Mouse (Mus musculus) MEL (cell line): ENCODE results near the gene Kcnn1. TPM values are rescaled to one million over a fixed set of nuclear protein-coding genes. Genes with fewer than 3 reads are reported as not detected.

Experiments used
- DNase-seq: peaks from one replicate; pipeline ENCODE4 v3.0.0; 2011; ENCODE audit warnings: low read depth, low spot score
- H3K27ac ChIP-seq: 2 replicates; pipeline ENCODE4 v1.5.1; 2012; ENCODE audit warnings: low read depth, mild to moderate bottlenecking, control low read depth, low read length, moderate library complexity; ENCODE audit not compliant: control insufficient read depth
- H3K27me3 ChIP-seq, 2 experiments: fragments of 150-350 bp in 1 of 2; sonication (generic) in 1 of 2; 2 replicates each; pipeline ENCODE4 v1.6.1; 2012; ENCODE audit warnings: low read length in 2 of 2, mild to moderate bottlenecking in 2 of 2, improper control_type of control experiment in 1 of 2, moderate library complexity in 1 of 2; ENCODE audit not compliant: insufficient read depth in 2 of 2, control insufficient read depth in 1 of 2
- H3K36me3 ChIP-seq, 2 experiments: 2 replicates each; pipeline ENCODE4 v1.6.1; 2012 to 2014; ENCODE audit warnings: low read length in 2 of 2, improper control_type of control experiment in 1 of 2, inconsistent platforms in 1 of 2, mild to moderate bottlenecking in 1 of 2; ENCODE audit not compliant: insufficient read depth in 2 of 2, control insufficient read depth in 1 of 2
- H3K4me1 ChIP-seq, 2 experiments: fragments of 150-350 bp in 1 of 2; sonication (generic) in 1 of 2; 2 replicates each; pipeline ENCODE4 v1.6.1; 2012; ENCODE audit warnings: low read length in 2 of 2, improper control_type of control experiment in 1 of 2, mild to moderate bottlenecking in 1 of 2; ENCODE audit not compliant: insufficient read depth in 2 of 2, control insufficient read depth in 1 of 2
- H3K4me3 ChIP-seq, 2 experiments: fragments of 150-350 bp in 1 of 2; sonication (generic) in 1 of 2; 2 replicates each; pipeline ENCODE4 v1.5.1; 2012; ENCODE audit warnings: low read depth in 2 of 2, low read length in 2 of 2, mild to moderate bottlenecking in 2 of 2, moderate library complexity in 2 of 2, control low read depth in 1 of 2, improper control_type of control experiment in 1 of 2; ENCODE audit not compliant: control insufficient read depth in 1 of 2, insufficient read depth in 1 of 2
- H3K79me2 ChIP-seq: 2 replicates; pipeline ENCODE4 v1.6.1; 2012; ENCODE audit warnings: mild to moderate bottlenecking, low read length, moderate library complexity; ENCODE audit not compliant: control insufficient read depth, poor library complexity, insufficient read depth
- H3K9ac ChIP-seq: 2 replicates; pipeline ENCODE4 v1.6.1; 2012; ENCODE audit warnings: low read depth, mild to moderate bottlenecking, control low read depth, low read length, moderate library complexity; ENCODE audit not compliant: control insufficient read depth, poor library complexity, severe bottlenecking
- H3K9me3 ChIP-seq: fragments of 150-350 bp; sonication (generic); replicated peaks from 2 replicates; pipeline ENCODE4 v1.6.1; 2012; ENCODE audit warnings: mild to moderate bottlenecking, low read length, improper control_type of control experiment, moderate library complexity; ENCODE audit not compliant: insufficient read depth
- CHD1 ChIP-seq: IDR thresholded peaks from 2 replicates; pipeline ENCODE4 v1.6.1; 2012; ENCODE audit warnings: low read depth, mild to moderate bottlenecking, inconsistent platforms, low read length, improper control_type of control experiment
- CTCF ChIP-seq, 3 experiments: IDR thresholded peaks in 2 of 3; conservative IDR thresholded peaks in 1 of 3; 2 replicates each; pipeline ENCODE4 v1.5.1; 2011 to 2012; ENCODE audit warnings: low read length in 3 of 3, low read depth in 2 of 3, mild to moderate bottlenecking in 2 of 3, improper control_type of control experiment in 1 of 3, inconsistent platforms in 1 of 3, mixed read lengths in 1 of 3, moderate library complexity in 1 of 3; ENCODE audit not compliant: control insufficient read depth in 1 of 3, insufficient read depth in 1 of 3, poor library complexity in 1 of 3, severe bottlenecking in 1 of 3
- GABPA ChIP-seq: IDR thresholded peaks from 2 replicates; pipeline ENCODE4 v1.6.1; 2012; ENCODE audit warnings: low read depth, mild to moderate bottlenecking, inconsistent platforms, low read length, improper control_type of control experiment, moderate library complexity
- HCFC1 ChIP-seq: IDR thresholded peaks from 2 replicates; pipeline ENCODE4 v1.6.1; 2012; ENCODE audit warnings: low read depth, mild to moderate bottlenecking, inconsistent platforms, low read length, improper control_type of control experiment, moderate library complexity
- JUND ChIP-seq: IDR thresholded peaks from 2 replicates; pipeline ENCODE4 v1.6.1; 2011; ENCODE audit warnings: low read depth, mild to moderate bottlenecking, improper control_type of control experiment, low read length
- KAT2A ChIP-seq: conservative IDR thresholded peaks from 2 replicates; pipeline ENCODE4 v1.6.1; 2012; ENCODE audit warnings: low read depth, low read length, improper control_type of control experiment, inconsistent platforms
- MEF2A ChIP-seq: IDR thresholded peaks from 2 replicates; pipeline ENCODE4 v1.6.1; 2014; ENCODE audit warnings: low read depth, mild to moderate bottlenecking, inconsistent platforms, low read length, improper control_type of control experiment; ENCODE audit not compliant: poor library complexity, insufficient replicate concordance, severe bottlenecking; ENCODE audit errors: extremely low read depth
- NELFE ChIP-seq: IDR thresholded peaks from 2 replicates; pipeline ENCODE4 v1.6.1; 2011; ENCODE audit warnings: low read depth, low read length, improper control_type of control experiment
- RAD21 ChIP-seq: IDR thresholded peaks from 2 replicates; pipeline ENCODE4 v1.6.1; 2011; ENCODE audit warnings: mild to moderate bottlenecking, low read depth, low read length, improper control_type of control experiment
- TAL1 ChIP-seq: IDR thresholded peaks from 2 replicates; pipeline ENCODE4 v1.6.1; 2012; ENCODE audit warnings: mild to moderate bottlenecking, inconsistent platforms, low read length, moderate library complexity, mixed read lengths
- USF1 ChIP-seq: IDR thresholded peaks from 2 replicates; pipeline ENCODE4 v1.6.1; 2014; ENCODE audit warnings: low read depth, mild to moderate bottlenecking, inconsistent platforms, low read length, improper control_type of control experiment, moderate library complexity
- USF2 ChIP-seq, 2 experiments: IDR thresholded peaks; 2 replicates each; pipeline ENCODE4 v1.6.1; 2011 to 2012; ENCODE audit warnings: improper control_type of control experiment in 2 of 2, low read length in 2 of 2, borderline replicate concordance in 1 of 2, inconsistent platforms in 1 of 2, low read depth in 1 of 2, mild to moderate bottlenecking in 1 of 2; ENCODE audit not compliant: insufficient read depth in 1 of 2
- ZC3H11A ChIP-seq: IDR thresholded peaks from 2 replicates; pipeline ENCODE4 v1.6.1; 2012; ENCODE audit warnings: low read depth, mild to moderate bottlenecking, inconsistent platforms, low read length, improper control_type of control experiment
- ZNF384 ChIP-seq: IDR thresholded peaks from 2 replicates; pipeline ENCODE4 v1.6.1; 2012; ENCODE audit warnings: low read depth, mild to moderate bottlenecking, inconsistent platforms, low read length, improper control_type of control experiment
- polyA plus RNA-seq, 2 experiments: library from polyadenylated mRNA; stranded (reverse) in 1 of 2; unstranded in 1 of 2; fragments of >175 nt in 1 of 2; fragments of >200 nt in 1 of 2; gene quantifications; 2 replicates each; pipeline versions ENCODE4 v1.2.1 to v1.2.4; 2012; ENCODE audit warnings: low replicate concordance in 2 of 2, low read depth in 1 of 2; ENCODE audit not compliant: insufficient read length in 2 of 2, insufficient read depth in 1 of 2, missing spikeins in 1 of 2
- total RNA-seq: library from RNA; depleted of rRNA; stranded (reverse); fragments of 300-350 nt; gene quantifications from 2 replicates; pipeline ENCODE4 v1.2.3, GENCODE M21; 2012; rRNA removed

Kcnn1 gene
- 7.3 and 8.9 TPM in 2 replicates for total RNA-seq
- 10 to 100 TPM in 1 of 2 experiments, not detected in 1; 10.7 TPM for polyA plus RNA-seq

- DNase-seq: no peak
- Histone ChIP-seq H3K4me3 (peak within 1 kb of the TSS; percentile 55 to 57), H3K79me2 (no peaks in the 10 kb centered on the region; the same call in 1 of the 2 replicates), H3K27me3 (no peaks in the 10 kb centered on the region), H3K27ac (peak within 1 kb of the TSS; percentile 18; the same call in 1 of the 2 replicates), H3K9me3 (no peaks in the 10 kb centered on the region), H3K36me3 (peaks cover 0 to 2% of the 10 kb centered on the region in 2 experiments; a peak in 1 of 4 replicates), H3K4me1 (peaks cover 0 to 5% of the 10 kb centered on the region in 2 experiments; a peak in 1 of 4 replicates), H3K9ac (peak within 1 kb of the TSS; percentile 69)
- TF ChIP-seq USF1 (no peak), HCFC1 (no peak), ZC3H11A (no peak), RAD21 (no peak), ZNF384 (no peak), MEF2A (no peak), JUND (no peak), CHD1 (no peak), TAL1 (no peak), NELFE (no peak), KAT2A (no peak), GABPA (no peak)
These were observed at the start of gene Kcnn1 for GRCm38 (mm10) chr8:70862824-70863641. Kcnn1 (minus strand) TSS chr8:70863258.

GRCm38 (mm10) chr8:70911596-70911995, 48.5 kb upstream of the Kcnn1 start:
- Histone ChIP-seq H3K27me3 (no peaks in the 10 kb centered on the region), H3K79me2 (peaks cover 22% of the 10 kb centered on the region), H3K9ac (no peak overlapping the region), H3K4me1 (peaks cover 0 to 14% of the 10 kb centered on the region in 2 experiments; a peak in 2 of 4 replicates), H3K9me3 (no peaks in the 10 kb centered on the region), H3K27ac (no peak overlapping the region), H3K4me3 (no peak overlapping the region), H3K36me3 (peaks cover 0 to 10% of the 10 kb centered on the region in 2 experiments; a peak in 3 of 4 replicates)
- TF ChIP-seq CTCF (IDR thresholded peaks at IDR 0.05 in 2 of 3, conservative IDR thresholded peaks at IDR 0.05 in 1 of 3; ENCODE audit: control insufficient read depth in 1 of 3, insufficient read depth in 1 of 3, low read depth in 2 of 3, low read length in 3 of 3, poor library complexity in 1 of 3, severe bottlenecking in 1 of 3) (peak in 2 of 3 experiments; percentile 21 to 23; a peak in 2 of 6 replicates), USF2 (IDR thresholded peaks at IDR 0.05; ENCODE audit: borderline replicate concordance in 1 of 2, insufficient read depth in 1 of 2, low read depth in 1 of 2, low read length in 2 of 2) (no peak)
- DNase-seq: peak; percentile 34
